Mouse (Mus musculus) mesoderm, embryonic 11.5 days (tissue): ENCODE measurements around the gene Nr3c2.

Source experiments
- DNase-seq: peaks from one replicate; pipeline ENCODE4 v3.0.0-alpha.2; 2012; ENCODE audit warnings: low read depth, low spot score

The Nr3c2 gene

GRCm38 (mm10) chr8:76971761-76972404 lies 72.6 kb downstream of the Nr3c2 start:
- no peak for DNase-seq

GRCm38 (mm10) chr8:76972947-76973552 lies 73.8 kb downstream of the Nr3c2 start:
- no peak for DNase-seq

- DNase-seq: peak; percentile 7
Measured at GRCm38 (mm10) chr8:76977907-76978306, 78.7 kb downstream of the Nr3c2 start.

- DNase-seq: no peak
Measured at GRCm38 (mm10) chr8:76984082-76984481, 84.8 kb downstream of the Nr3c2 start.

GRCm38 (mm10) chr8:76984851-76985250 lies 85.6 kb downstream of the Nr3c2 start:
- no peak for DNase-seq

GRCm38 (mm10) chr8:76987876-76988275 lies 88.6 kb downstream of the Nr3c2 start:
- no peak for DNase-seq

GRCm38 (mm10) chr8:76998276-76998675 lies 99.0 kb downstream of the Nr3c2 start:
- no peak for DNase-seq

- DNase-seq: no peak
Measured at GRCm38 (mm10) chr8:77009425-77009824, 110.2 kb downstream of the Nr3c2 start.

GRCm38 (mm10) chr8:77011985-77012384 lies 112.7 kb downstream of the Nr3c2 start:
- DNase-seq: no peak

- DNase-seq: no peak
Measured at GRCm38 (mm10) chr8:77012641-77013040, 113.4 kb downstream of the Nr3c2 start.

GRCm38 (mm10) chr8:77016713-77017112 lies 117.5 kb downstream of the Nr3c2 start:
- no peak for DNase-seq

GRCm38 (mm10) chr8:77023837-77024710 lies 124.8 kb downstream of the Nr3c2 start:
- DNase-seq: peak; percentile 7

- DNase-seq: no peak
Measured at GRCm38 (mm10) chr8:77031213-77031612, 132.0 kb downstream of the Nr3c2 start.

GRCm38 (mm10) chr8:77033706-77034464 lies 134.6 kb downstream of the Nr3c2 start:
- no peak for DNase-seq

- DNase-seq: no peak
Measured at GRCm38 (mm10) chr8:77034465-77034829, 135.2 kb downstream of the Nr3c2 start.

GRCm38 (mm10) chr8:77041214-77041613 lies 142.0 kb downstream of the Nr3c2 start:
- no peak for DNase-seq

GRCm38 (mm10) chr8:77044849-77045248 lies 145.6 kb downstream of the Nr3c2 start:
- DNase-seq: no peak

- no peak for DNase-seq
Measured at GRCm38 (mm10) chr8:77045711-77046110, 146.5 kb downstream of the Nr3c2 start.

GRCm38 (mm10) chr8:77046217-77046616 lies 147.0 kb downstream of the Nr3c2 start:
- DNase-seq: no peak

- DNase-seq: no peak
Measured at GRCm38 (mm10) chr8:77046731-77047130, 147.5 kb downstream of the Nr3c2 start.

- DNase-seq: no peak
Measured at GRCm38 (mm10) chr8:77051399-77052275, 152.4 kb downstream of the Nr3c2 start.
